Mouse (Mus musculus) myocyte (in vitro differentiated cells): ENCODE data around the gene Apobec3. TPM values are rescaled to one million over a fixed set of nuclear protein-coding genes. Genes with fewer than 3 reads are reported as not detected.
"Not testable (repeated sequence)": the region's sequence is repeated elsewhere in the genome, so short reads cannot be mapped to it uniquely, and the experiment has no call there.

ENCODE experiments used
- H3K27me3 ChIP-seq: one replicate; pipeline ENCODE4 v1.6.1; 2011; ENCODE audit not compliant: control insufficient read depth, insufficient read depth, insufficient read length
- H3K36me3 ChIP-seq: one replicate; pipeline ENCODE4 v1.6.1; 2011; ENCODE audit not compliant: control insufficient read depth, insufficient read depth
- H3K4me2 ChIP-seq: one replicate; pipeline ENCODE4 v1.6.1; 2011; ENCODE audit warnings: low read depth, control low read depth
- H3K4me3 ChIP-seq: one replicate; pipeline ENCODE4 v1.5.1; 2011; ENCODE audit warnings: mild to moderate bottlenecking, control low read depth, moderate library complexity
- H3K79me2 ChIP-seq: one replicate; pipeline ENCODE4 v1.6.1; 2011; ENCODE audit not compliant: control insufficient read depth, insufficient read depth
- H3ac ChIP-seq: one replicate; pipeline ENCODE4 v1.6.1; 2011; ENCODE audit not compliant: control insufficient read depth, insufficient read length
- CEBPB ChIP-seq: IDR thresholded peaks from 2 replicates; pipeline ENCODE4 v1.6.1; 2011; ENCODE audit warnings: mild to moderate bottlenecking, moderate library complexity; ENCODE audit not compliant: poor library complexity, insufficient read depth, severe bottlenecking
- E2F4 ChIP-seq: IDR thresholded peaks from one replicate; pipeline ENCODE4 v1.6.1; 2011; ENCODE audit warnings: mild to moderate bottlenecking, control low read depth, moderate library complexity; ENCODE audit not compliant: insufficient read depth
- MAX ChIP-seq: IDR thresholded peaks from one replicate; pipeline ENCODE4 v1.6.1; 2011; ENCODE audit warnings: low read depth, mild to moderate bottlenecking, control low read depth
- MYOD1 ChIP-seq, 3 experiments: IDR thresholded peaks; one replicate each; pipeline ENCODE4 v1.6.1; 2011; ENCODE audit warnings: control low read depth in 2 of 3, low read depth in 2 of 3, mild to moderate bottlenecking in 2 of 3, moderate library complexity in 1 of 3; ENCODE audit not compliant: insufficient read length in 2 of 3, control insufficient read depth in 1 of 3
- MYOG ChIP-seq, 3 experiments: IDR thresholded peaks; one replicate each; pipeline ENCODE4 v1.6.1; 2011; ENCODE audit warnings: control low read depth in 2 of 3, low read depth in 2 of 3, mild to moderate bottlenecking in 2 of 3; ENCODE audit not compliant: insufficient read length in 2 of 3, control insufficient read depth in 1 of 3, insufficient read depth in 1 of 3
- POLR2A ChIP-seq: IDR thresholded peaks from one replicate; pipeline ENCODE4 v1.6.1; 2011; ENCODE audit warnings: low read depth, mild to moderate bottlenecking, control low read depth, moderate library complexity; ENCODE audit not compliant: insufficient read length
- POLR2AphosphoS2 ChIP-seq: IDR thresholded peaks from one replicate; pipeline ENCODE4 v1.6.1; 2011; ENCODE audit warnings: low read depth, control low read depth; ENCODE audit not compliant: insufficient read length
- REST ChIP-seq: IDR thresholded peaks from one replicate; pipeline ENCODE4 v1.6.1; 2011; ENCODE audit warnings: mild to moderate bottlenecking, control low read depth, moderate library complexity; ENCODE audit not compliant: insufficient read depth, insufficient read length
- SRF ChIP-seq: IDR thresholded peaks from one replicate; pipeline ENCODE4 v1.6.1; 2011; ENCODE audit warnings: low read depth; ENCODE audit not compliant: control insufficient read depth, insufficient read length
- TCF12 ChIP-seq: IDR thresholded peaks from one replicate; pipeline ENCODE4 v1.6.1; 2011; ENCODE audit warnings: mild to moderate bottlenecking, control low read depth; ENCODE audit not compliant: poor library complexity, insufficient read depth, severe bottlenecking
- TCF3 ChIP-seq: IDR thresholded peaks from one replicate; pipeline ENCODE4 v1.6.1; 2011; ENCODE audit warnings: low read depth, control low read depth; ENCODE audit not compliant: insufficient read length
- USF1 ChIP-seq: IDR thresholded peaks from one replicate; pipeline ENCODE4 v1.6.1; 2011; ENCODE audit warnings: low read depth, mild to moderate bottlenecking, control low read depth, moderate library complexity
- polyA plus RNA-seq: library from polyadenylated mRNA; unstranded; fragments of >200 nt; fragmentation: generic; extraction: Trizol; gene quantifications from one replicate; pipeline ENCODE4 v1.2.1, GENCODE M21; 2012; ENCODE audit warnings: missing spikeins

Gene Apobec3
- polyA plus RNA-seq, 1 experiment = 10.0 TPM

DNA sequence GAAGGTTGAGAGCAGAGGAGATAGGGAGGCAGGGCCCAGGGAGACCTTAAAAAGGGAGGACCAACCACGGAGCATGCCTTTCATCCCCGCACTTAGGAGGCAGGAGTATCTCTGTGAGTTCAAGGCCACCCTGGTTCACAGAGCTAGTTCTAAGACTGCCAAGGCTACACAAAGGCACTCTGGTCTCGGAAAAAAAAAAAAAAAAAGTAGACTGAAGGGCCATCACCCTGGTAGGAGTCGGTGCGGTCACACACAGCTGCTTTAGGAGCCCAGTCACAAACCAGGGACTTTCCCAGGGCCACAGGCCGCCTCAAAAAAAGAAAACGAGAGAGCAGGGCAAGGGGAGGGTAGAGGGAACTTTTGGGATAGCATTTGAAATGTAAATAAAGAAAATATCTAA, 9.3 kb downstream of the Apobec3 start:
- TF ChIP-seq MYOG (IDR thresholded peaks at IDR 0.05; ENCODE audit: control insufficient read depth in 1 of 3, insufficient read depth in 1 of 3, insufficient read length in 2 of 3, low read depth in 2 of 3) (no peak), TCF3 (no peak), CEBPB (no peak), MAX (no peak), USF1 (no peak), SRF (no peak), MYOD1 (IDR thresholded peaks at IDR 0.05; ENCODE audit: control insufficient read depth in 1 of 3, insufficient read length in 2 of 3, low read depth in 2 of 3) (no peak), REST (no peak), POLR2AphosphoS2 (no peak), POLR2A (no peak), E2F4 (no peak), TCF12 (no peak)
- Histone ChIP-seq H3K4me2 (no peak overlapping the region), H3K4me3 (no peak overlapping the region), H3K27me3 (no peaks in the 10 kb centered on the region), H3K36me3 (no peaks in the 10 kb centered on the region), H3K79me2 (no peaks in the 10 kb centered on the region), H3ac (no peak overlapping the region)

DNA sequence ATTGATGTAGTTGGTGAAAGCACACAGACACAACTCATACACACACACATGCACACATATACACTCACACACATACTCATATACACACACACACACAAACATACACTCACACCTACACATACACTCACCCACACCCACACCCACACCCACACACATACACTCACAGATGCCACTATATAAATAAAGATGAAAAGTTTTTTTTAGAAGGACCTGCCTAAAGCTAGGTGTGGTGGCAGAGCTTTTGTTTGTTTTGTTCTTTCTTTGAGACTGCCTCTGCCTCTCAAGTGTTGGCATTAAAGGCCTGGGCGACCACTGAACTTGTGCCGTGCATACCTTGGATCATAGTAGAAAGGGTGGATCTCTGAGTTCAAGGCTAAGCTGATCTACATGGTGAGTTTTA, 9.9 kb downstream of the Apobec3 start:
- no peak overlapping the region for H3ac ChIP-seq
- H3K4me2 ChIP-seq = no peak overlapping the region
- no peaks in the 10 kb centered on the region for H3K79me2 ChIP-seq
- H3K4me3 ChIP-seq = no peak overlapping the region
- peaks cover 5% of the 10 kb centered on the region for H3K36me3 ChIP-seq
- no peaks in the 10 kb centered on the region for H3K27me3 ChIP-seq
- TF ChIP-seq POLR2A (no peak), TCF3 (no peak), CEBPB (no peak), SRF (no peak), POLR2AphosphoS2 (no peak), USF1 (no peak), TCF12 (no peak), REST (no peak), MYOD1 (IDR thresholded peaks at IDR 0.05; ENCODE audit: control insufficient read depth in 1 of 3, insufficient read length in 2 of 3, low read depth in 2 of 3) (no peak), E2F4 (no peak), MAX (no peak), MYOG (IDR thresholded peaks at IDR 0.05; ENCODE audit: control insufficient read depth in 1 of 3, insufficient read depth in 1 of 3, insufficient read length in 2 of 3, low read depth in 2 of 3) (no peak)

DNA sequence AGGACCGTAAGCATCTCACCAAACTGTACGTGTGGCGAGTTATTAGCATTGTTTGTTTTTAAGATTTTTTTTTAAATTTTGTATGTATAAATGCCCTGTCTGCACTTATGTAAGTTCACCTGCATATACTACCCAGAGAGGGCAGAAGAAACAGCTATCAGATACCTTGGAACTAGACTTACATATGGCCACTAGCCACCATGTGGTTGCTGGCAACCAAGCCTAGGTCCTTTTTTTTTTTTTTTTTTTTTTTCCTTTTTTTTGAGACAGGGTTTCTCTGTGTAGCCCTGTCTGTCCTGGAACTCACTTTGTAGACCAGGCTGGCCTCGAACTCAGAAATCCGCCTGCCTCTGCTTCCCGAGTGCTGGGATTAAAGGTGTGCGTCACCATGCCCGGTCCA, 11.6 kb downstream of the Apobec3 start:
- H3K27me3 ChIP-seq, H3ac ChIP-seq, H3K79me2 ChIP-seq, H3K4me2 ChIP-seq, H3K4me3 ChIP-seq, H3K36me3 ChIP-seq: not testable (repeated sequence)

DNA sequence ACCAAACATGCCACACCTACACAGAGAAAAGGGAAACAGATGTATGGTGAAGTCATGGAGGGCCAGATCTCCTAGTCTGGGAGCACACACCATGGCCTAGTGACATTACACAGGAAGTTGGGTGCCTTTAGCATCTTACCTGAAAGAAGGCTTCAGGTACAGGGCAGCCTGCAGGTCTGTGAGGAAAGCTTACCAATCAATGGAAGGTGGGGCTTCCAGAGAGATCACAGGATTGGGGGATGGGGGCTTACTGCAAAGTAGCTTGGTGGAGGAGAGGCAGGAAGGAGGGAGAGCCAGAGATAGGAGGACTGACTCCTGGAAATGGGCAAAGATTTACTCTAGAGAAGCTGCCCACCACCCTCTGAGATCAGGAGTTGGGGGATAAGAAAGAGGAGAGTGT, 12.5 kb downstream of the Apobec3 start:
- H3K4me3 ChIP-seq = no peak overlapping the region
- H3K27me3 ChIP-seq = no peaks in the 10 kb centered on the region
- no peak overlapping the region for H3K4me2 ChIP-seq
- H3ac ChIP-seq = no peak overlapping the region
- no peak for TF ChIP-seq E2F4
- TF ChIP-seq SRF = no peak
- no peak for TF ChIP-seq REST
- TF ChIP-seq MYOG (IDR thresholded peaks at IDR 0.05; ENCODE audit: control insufficient read depth in 1 of 3, insufficient read depth in 1 of 3, insufficient read length in 2 of 3, low read depth in 2 of 3) = no peak
- TF ChIP-seq TCF12 = no peak
- no peak for TF ChIP-seq CEBPB
- TF ChIP-seq MAX = no peak
- no peak for TF ChIP-seq USF1
- no peak for TF ChIP-seq POLR2AphosphoS2
- no peak for TF ChIP-seq TCF3
- TF ChIP-seq POLR2A = no peak
- no peak for TF ChIP-seq MYOD1 (IDR thresholded peaks at IDR 0.05; ENCODE audit: control insufficient read depth in 1 of 3, insufficient read length in 2 of 3, low read depth in 2 of 3)
- H3K36me3 ChIP-seq = peaks cover 8% of the 10 kb centered on the region
- no peaks in the 10 kb centered on the region for H3K79me2 ChIP-seq

DNA sequence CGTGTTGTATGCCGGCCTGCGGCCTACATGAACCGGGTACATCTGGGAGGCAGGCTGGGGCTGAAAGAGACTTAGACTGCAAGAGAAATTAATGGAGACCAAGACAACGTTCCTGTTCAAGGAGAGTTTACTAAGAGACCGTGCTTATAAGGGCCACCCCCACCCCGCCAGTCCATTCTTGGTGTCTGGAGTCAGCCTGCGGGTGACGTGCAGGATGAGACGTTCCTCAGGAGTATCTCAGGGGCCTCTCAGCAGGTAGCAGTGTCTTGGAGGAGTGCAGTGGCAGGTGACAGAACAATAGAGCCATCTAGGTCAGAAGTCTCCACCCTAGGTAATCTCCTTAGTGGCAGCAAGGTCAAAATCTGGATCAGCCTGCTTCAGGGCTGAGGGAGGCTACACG, 13.2 kb downstream of the Apobec3 start:
- H3ac ChIP-seq, H3K4me2 ChIP-seq, H3K4me3 ChIP-seq, H3K79me2 ChIP-seq, H3K27me3 ChIP-seq, H3K36me3 ChIP-seq: not testable (repeated sequence)

DNA sequence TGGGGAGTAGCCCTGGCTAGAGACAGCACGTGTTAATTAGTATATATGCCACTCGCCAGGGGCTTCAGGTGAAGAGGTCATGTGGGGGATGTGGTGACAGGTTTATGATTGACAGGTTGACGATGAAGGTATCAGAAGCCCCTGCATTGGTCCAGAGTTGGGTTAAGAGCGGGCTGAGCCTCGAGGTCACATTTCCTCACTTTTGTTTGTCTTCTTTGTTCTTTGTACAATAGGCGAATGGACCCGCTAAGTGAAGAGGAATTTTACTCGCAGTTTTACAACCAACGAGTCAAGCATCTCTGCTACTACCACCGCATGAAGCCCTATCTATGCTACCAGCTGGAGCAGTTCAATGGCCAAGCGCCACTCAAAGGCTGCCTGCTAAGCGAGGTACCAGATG, 13.8 kb downstream of the Apobec3 start:
- Histone ChIP-seq H3K79me2 (no peaks in the 10 kb centered on the region), H3K36me3 (peaks cover 8% of the 10 kb centered on the region), H3K4me2 (no peak overlapping the region), H3K27me3 (no peaks in the 10 kb centered on the region), H3K4me3 (no peak overlapping the region), H3ac (no peak overlapping the region)
- no peak for TF ChIP-seq REST
- no peak for TF ChIP-seq E2F4
- TF ChIP-seq SRF = no peak
- TF ChIP-seq TCF3 = no peak
- no peak for TF ChIP-seq TCF12
- TF ChIP-seq CEBPB = no peak
- TF ChIP-seq MYOD1 (IDR thresholded peaks at IDR 0.05; ENCODE audit: control insufficient read depth in 1 of 3, insufficient read length in 2 of 3, low read depth in 2 of 3) = no peak
- no peak for TF ChIP-seq MAX
- no peak for TF ChIP-seq MYOG (IDR thresholded peaks at IDR 0.05; ENCODE audit: control insufficient read depth in 1 of 3, insufficient read depth in 1 of 3, insufficient read length in 2 of 3, low read depth in 2 of 3)
- no peak for TF ChIP-seq POLR2A
- no peak for TF ChIP-seq POLR2AphosphoS2
- TF ChIP-seq USF1 = no peak
